Mouse (Mus musculus) ZHBTc4 (cell line): ENCODE results near the gene Numbl.

Experiments used
- DNase-seq: peaks from one replicate; pipeline ENCODE4 v3.0.0-alpha.2; 2011; ENCODE audit warnings: low read depth, low spot score

Numbl gene

GRCm38 (mm10) chr7:27251946-27252345, 6.3 kb upstream of the Numbl start:
- no peak for DNase-seq

DNA sequence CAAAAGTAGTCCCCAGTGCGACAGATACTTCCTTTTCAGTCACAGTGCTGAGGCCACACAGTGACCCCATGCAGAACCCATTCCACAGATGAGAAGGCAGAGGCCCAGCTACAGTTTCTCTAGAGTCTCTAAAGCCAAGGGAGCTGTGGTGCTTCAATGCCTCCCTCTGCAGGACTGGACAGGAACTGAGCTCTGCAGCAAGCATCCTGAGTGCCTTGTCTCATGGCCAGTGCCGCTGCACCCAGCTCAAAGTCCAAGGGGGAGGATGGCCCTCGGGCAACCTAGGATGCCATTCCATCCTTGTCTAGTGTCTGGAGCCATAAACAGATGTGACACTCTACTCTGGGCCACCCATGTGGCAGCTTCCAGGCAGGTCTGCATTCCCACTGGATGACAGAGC, 2.5 kb upstream of the Numbl start:
- DNase-seq = peak; percentile 48

- no peak for DNase-seq
Observed at GRCm38 (mm10) chr7:27257046-27257851, 984 bp upstream of the Numbl start.

DNA sequence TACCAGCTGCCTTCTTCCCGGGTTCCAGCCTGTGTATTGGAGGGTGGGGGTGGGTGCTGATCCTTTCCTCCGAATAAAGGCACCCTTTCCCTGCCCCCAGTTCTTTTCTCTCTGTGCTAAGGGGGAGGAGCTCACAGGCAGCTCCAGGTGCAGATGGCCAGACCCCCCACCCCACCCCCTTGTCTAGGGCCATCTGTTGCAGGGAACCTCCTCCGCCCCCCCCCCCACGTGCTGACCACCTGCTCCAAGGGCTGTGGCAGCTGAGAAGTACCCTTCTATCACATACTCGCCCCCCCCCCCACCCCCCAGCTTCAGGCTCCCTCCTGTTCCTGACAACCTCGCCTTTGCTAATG, 405 bp upstream of the Numbl start:
- DNase-seq = peak; percentile 38

- DNase-seq = peak; percentile 28
Observed at GRCm38 (mm10) chr7:27259271-27259721, 1.1 kb downstream of the Numbl start.

DNA sequence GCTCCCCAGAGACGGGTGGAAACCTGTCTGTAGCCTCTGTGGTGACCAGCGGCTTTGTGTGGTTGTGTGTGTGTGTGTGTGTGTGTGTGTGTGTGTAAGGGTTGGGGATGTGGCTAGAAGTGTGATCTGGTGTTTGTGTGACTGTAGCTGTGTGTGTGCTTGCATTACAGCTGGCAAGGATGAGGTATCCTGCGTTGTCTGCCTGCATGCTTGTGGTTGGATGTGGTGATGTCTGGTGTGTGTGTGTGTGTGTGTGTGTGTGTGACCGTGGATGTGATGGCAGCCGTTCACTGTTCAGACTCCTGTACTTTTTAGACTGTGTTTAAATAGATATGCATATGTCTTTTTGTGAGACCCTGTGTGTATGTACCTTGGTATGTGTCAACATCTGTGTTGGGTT, 1.5 kb downstream of the Numbl start:
- DNase-seq = no peak

DNA sequence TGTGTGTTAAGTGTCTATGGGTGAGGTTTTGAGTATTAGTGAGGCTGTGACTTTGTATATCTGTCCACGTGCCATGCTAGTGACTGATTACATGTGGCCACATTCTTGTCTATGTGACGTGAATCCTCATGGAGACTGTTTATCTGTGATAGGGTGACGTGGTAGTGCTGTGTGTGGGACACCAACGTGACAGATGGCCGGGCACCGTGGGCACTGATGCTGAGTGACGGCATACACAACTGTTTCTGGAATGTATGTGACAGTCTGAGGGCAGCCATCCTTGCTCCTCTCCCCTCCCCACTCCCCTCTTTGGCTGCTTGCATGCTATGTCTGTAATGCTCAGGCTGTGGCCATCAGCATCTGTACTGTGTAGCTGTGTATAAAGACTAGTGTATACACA, 2.6 kb downstream of the Numbl start:
- no peak for DNase-seq

GRCm38 (mm10) chr7:27261888-27262287, 3.7 kb downstream of the Numbl start:
- DNase-seq = no peak

DNA sequence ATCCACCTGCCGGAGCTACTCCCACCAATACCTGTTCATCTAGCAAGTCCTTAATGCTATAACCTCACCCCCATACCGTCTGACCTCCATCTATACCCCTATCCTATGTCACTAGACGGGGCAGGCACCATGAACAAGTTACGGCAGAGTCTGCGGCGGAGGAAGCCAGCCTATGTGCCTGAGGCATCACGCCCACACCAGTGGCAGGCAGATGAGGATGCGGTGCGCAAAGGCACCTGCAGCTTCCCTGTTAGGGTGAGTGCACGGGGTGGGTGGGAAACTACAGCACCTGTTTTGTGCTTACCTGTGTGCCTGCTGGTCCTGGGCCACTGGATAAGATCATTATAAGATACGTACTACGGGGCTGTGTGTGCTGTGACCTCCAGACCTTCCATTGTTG, 6.5 kb downstream of the Numbl start:
- no peak for DNase-seq

GRCm38 (mm10) chr7:27266515-27267128, 8.4 kb downstream of the Numbl start:
- DNase-seq = peak; percentile 71

- DNase-seq = peak; percentile 55
Observed at GRCm38 (mm10) chr7:27271423-27271822, 13.2 kb downstream of the Numbl start.

GRCm38 (mm10) chr7:27273739-27274351, 15.6 kb downstream of the Numbl start:
- peak; percentile 96 for DNase-seq

DNA sequence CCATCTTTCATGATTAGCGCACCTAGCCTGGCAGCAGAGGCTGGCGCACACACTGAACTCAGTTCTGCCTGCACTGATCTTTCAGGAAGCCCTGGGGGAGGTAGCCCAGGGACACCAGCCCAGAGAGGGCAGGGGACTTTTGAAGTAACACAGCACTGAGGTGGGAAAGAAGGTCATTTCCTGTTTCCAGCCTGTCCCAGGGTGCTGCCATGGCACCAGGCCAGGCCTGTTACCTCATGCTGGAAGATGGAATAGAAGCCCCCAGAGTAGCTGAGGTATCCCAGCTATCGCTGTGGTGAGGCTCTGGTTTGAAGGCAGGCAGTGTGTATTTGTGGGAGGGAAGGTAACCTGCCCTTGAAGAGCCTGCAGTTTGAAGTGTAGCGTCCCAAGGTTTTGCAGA, 16.7 kb downstream of the Numbl start:
- no peak for DNase-seq

DNA sequence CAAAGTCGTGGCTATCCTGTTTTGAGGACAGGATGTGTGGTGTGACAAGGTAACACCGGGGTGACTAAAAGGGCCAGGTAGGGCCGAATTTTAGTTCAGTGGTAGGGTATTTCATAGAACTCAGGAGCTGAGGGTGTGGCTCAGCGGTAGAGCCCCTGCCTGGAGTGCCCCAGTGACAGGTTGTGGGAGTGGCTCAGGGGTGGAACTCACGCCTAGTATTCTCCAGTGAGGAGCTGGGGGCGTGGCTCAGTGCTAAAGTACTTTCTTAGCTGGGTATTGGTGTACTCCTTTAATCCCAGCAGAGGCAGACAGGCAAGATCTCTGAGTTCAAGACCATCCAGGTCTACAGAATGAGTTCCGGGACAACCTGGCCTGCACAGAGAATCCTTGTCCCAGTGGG, 17.8 kb downstream of the Numbl start:
- DNase-seq = peak; percentile 83

DNA sequence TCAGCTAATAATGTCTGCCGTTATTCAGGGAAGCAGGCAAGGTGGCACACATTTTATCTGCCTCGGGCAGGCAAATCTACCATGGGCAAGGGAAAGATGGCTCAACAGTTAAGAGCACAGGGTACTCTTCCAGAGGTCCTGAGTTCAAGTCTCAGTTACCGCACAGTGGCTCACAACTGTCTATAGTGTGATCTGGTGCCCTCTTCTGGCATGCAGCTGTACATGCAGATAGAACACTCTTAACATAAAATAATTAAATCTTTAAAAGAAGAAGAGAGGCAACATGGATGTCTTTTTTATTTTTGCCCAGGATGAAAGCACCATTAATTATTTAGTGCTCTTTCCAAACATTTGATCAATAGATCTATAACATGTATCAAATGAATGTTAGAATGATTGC, 19.0 kb downstream of the Numbl start:
- peak; percentile 42 for DNase-seq

DNA sequence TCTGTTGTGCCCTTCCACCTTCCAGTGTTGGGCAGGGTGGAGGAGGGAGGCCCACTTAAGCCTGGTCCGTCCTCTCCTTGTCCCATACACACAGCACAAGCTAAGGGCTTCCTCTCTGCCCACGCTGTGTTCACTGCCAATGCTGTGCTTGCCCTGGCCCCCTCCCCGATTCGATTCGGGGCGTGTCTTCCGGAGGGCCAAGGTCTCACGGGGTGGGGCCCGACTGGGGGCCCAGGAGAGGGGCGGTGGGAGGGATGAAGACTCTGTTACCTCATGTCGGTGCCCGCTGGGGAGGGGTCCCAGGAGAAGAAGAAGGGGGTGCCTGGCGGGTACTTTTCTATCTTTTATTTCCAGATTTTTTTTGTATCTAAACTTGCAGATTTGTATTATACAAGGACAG, 23.5 kb downstream of the Numbl start:
- DNase-seq = no peak

DNA sequence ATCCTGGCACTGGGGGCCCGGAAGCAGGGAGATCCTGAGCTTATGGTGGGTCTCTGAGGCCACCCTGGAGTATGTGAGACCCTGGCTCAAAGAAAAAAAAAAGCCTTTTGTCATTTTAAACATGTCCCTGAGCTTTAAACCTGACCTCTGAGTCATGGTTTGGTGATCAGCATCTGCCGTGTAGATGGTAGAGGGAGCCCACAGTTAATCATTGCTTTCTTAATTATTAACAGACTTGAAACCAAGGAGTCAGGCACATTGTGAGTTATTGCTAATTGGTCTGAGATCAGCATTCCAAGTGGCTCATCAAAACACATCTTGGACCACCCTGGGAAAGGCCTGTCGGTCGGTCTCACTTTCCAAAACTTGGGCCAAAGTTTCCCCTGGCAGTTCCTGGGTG, 24.0 kb downstream of the Numbl start:
- DNase-seq = no peak

DNA sequence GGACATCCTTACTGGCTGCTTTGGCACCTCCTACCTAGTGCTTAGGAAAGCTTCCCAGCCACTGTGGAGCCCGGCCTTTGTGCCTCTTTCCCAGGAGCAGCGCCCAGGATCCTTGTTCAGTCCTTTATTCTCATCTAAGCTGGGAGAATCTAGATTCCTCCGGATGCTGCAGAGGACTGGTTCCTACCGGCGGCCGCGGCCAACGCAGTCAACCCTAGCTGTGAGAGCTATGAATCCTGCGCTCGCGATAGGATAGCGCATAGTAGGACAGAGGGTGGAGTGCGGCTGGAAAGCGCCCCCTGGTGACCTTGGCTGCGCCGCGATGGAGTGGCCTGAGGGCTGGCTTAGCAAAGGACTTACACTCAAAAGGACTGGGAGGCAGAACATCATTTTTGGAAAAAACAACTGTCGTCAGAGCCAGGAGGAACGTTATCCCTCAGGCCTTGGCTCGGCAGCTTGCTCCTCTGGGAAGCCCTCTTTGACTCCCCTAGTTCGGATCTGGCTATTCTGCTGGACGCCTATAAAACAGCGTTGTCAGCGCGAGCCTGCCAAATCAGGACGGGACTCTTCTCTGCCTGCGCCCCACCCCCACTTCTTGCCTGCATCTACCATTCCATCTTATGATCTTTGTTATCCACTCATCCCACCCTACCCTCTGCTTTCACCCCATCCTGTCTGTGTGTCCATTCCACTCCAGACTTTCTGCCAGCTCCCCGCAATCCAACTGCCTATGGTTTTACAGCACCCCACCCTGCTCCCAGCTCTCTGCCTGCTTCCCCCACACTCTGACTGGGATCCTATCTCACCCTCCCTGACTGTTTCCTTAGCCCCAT, 26.8 kb downstream of the Numbl start:
- DNase-seq = peak; percentile 98

DNA sequence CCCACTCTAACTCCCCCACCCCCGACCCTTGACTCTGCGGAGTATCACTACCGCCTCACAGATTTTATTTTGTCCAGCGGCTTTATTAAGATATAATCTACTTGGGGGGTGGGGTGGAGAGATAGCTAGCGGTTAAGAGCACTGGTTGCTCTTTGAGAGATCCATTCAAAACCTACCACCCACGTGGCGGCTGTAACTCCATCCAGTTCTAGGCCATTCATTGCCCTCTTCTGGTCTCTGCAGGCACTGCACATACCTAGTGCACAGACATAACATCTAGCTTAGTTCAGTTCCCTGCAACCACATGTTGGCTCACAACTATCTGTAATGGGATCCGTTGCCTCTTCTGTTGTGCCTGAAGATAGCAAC, 27.4 kb downstream of the Numbl start:
- peak; percentile 94 for DNase-seq

GRCm38 (mm10) chr7:27288732-27289131, 30.5 kb downstream of the Numbl start:
- DNase-seq = no peak

- peak; percentile 73 for DNase-seq
Observed at GRCm38 (mm10) chr7:27290555-27290954, 32.3 kb downstream of the Numbl start.
